Mouse (Mus musculus) myocyte (in vitro differentiated cells): ENCODE results near the gene Olfr1420. TPM values are rescaled to one million over a fixed set of nuclear protein-coding genes. Genes with fewer than 3 reads are reported as not detected.

Experiments used
- H3K27me3 ChIP-seq: one replicate; pipeline ENCODE4 v1.6.1; 2011; ENCODE audit not compliant: control insufficient read depth, insufficient read depth, insufficient read length
- H3K36me3 ChIP-seq: one replicate; pipeline ENCODE4 v1.6.1; 2011; ENCODE audit not compliant: control insufficient read depth, insufficient read depth
- H3K4me2 ChIP-seq: one replicate; pipeline ENCODE4 v1.6.1; 2011; ENCODE audit warnings: low read depth, control low read depth
- H3K4me3 ChIP-seq: one replicate; pipeline ENCODE4 v1.5.1; 2011; ENCODE audit warnings: mild to moderate bottlenecking, control low read depth, moderate library complexity
- H3K79me2 ChIP-seq: one replicate; pipeline ENCODE4 v1.6.1; 2011; ENCODE audit not compliant: control insufficient read depth, insufficient read depth
- H3ac ChIP-seq: one replicate; pipeline ENCODE4 v1.6.1; 2011; ENCODE audit not compliant: control insufficient read depth, insufficient read length
- CEBPB ChIP-seq: IDR thresholded peaks from 2 replicates; pipeline ENCODE4 v1.6.1; 2011; ENCODE audit warnings: mild to moderate bottlenecking, moderate library complexity; ENCODE audit not compliant: poor library complexity, insufficient read depth, severe bottlenecking
- E2F4 ChIP-seq: IDR thresholded peaks from one replicate; pipeline ENCODE4 v1.6.1; 2011; ENCODE audit warnings: mild to moderate bottlenecking, control low read depth, moderate library complexity; ENCODE audit not compliant: insufficient read depth
- MAX ChIP-seq: IDR thresholded peaks from one replicate; pipeline ENCODE4 v1.6.1; 2011; ENCODE audit warnings: low read depth, mild to moderate bottlenecking, control low read depth
- MYOD1 ChIP-seq, 3 experiments: IDR thresholded peaks; one replicate each; pipeline ENCODE4 v1.6.1; 2011; ENCODE audit warnings: control low read depth in 2 of 3, low read depth in 2 of 3, mild to moderate bottlenecking in 2 of 3, moderate library complexity in 1 of 3; ENCODE audit not compliant: insufficient read length in 2 of 3, control insufficient read depth in 1 of 3
- MYOG ChIP-seq, 3 experiments: IDR thresholded peaks; one replicate each; pipeline ENCODE4 v1.6.1; 2011; ENCODE audit warnings: control low read depth in 2 of 3, low read depth in 2 of 3, mild to moderate bottlenecking in 2 of 3; ENCODE audit not compliant: insufficient read length in 2 of 3, control insufficient read depth in 1 of 3, insufficient read depth in 1 of 3
- POLR2A ChIP-seq: IDR thresholded peaks from one replicate; pipeline ENCODE4 v1.6.1; 2011; ENCODE audit warnings: low read depth, mild to moderate bottlenecking, control low read depth, moderate library complexity; ENCODE audit not compliant: insufficient read length
- POLR2AphosphoS2 ChIP-seq: IDR thresholded peaks from one replicate; pipeline ENCODE4 v1.6.1; 2011; ENCODE audit warnings: low read depth, control low read depth; ENCODE audit not compliant: insufficient read length
- REST ChIP-seq: IDR thresholded peaks from one replicate; pipeline ENCODE4 v1.6.1; 2011; ENCODE audit warnings: mild to moderate bottlenecking, control low read depth, moderate library complexity; ENCODE audit not compliant: insufficient read depth, insufficient read length
- SRF ChIP-seq: IDR thresholded peaks from one replicate; pipeline ENCODE4 v1.6.1; 2011; ENCODE audit warnings: low read depth; ENCODE audit not compliant: control insufficient read depth, insufficient read length
- TCF12 ChIP-seq: IDR thresholded peaks from one replicate; pipeline ENCODE4 v1.6.1; 2011; ENCODE audit warnings: mild to moderate bottlenecking, control low read depth; ENCODE audit not compliant: poor library complexity, insufficient read depth, severe bottlenecking
- TCF3 ChIP-seq: IDR thresholded peaks from one replicate; pipeline ENCODE4 v1.6.1; 2011; ENCODE audit warnings: low read depth, control low read depth; ENCODE audit not compliant: insufficient read length
- USF1 ChIP-seq: IDR thresholded peaks from one replicate; pipeline ENCODE4 v1.6.1; 2011; ENCODE audit warnings: low read depth, mild to moderate bottlenecking, control low read depth, moderate library complexity
- polyA plus RNA-seq: library from polyadenylated mRNA; unstranded; fragments of >200 nt; fragmentation: generic; extraction: Trizol; gene quantifications from one replicate; pipeline ENCODE4 v1.2.1, GENCODE M21; 2012; ENCODE audit warnings: missing spikeins

Olfr1420 gene
- polyA plus RNA-seq, 1 experiment = not detected

- H3K4me3 ChIP-seq = peak overlapping the region; percentile 82
- TF ChIP-seq TCF12 (no peak), CEBPB (no peak), MYOD1 (IDR thresholded peaks at IDR 0.05; ENCODE audit: control insufficient read depth in 1 of 3, insufficient read length in 2 of 3, low read depth in 2 of 3) (no peak), REST (no peak), TCF3 (no peak), POLR2A (no peak), POLR2AphosphoS2 (no peak), USF1 (no peak), MAX (no peak), MYOG (IDR thresholded peaks at IDR 0.05; ENCODE audit: control insufficient read depth in 1 of 3, insufficient read depth in 1 of 3, insufficient read length in 2 of 3, low read depth in 2 of 3) (no peak), E2F4 (no peak), SRF (no peak)
- peak overlapping the region; percentile 76 for H3ac ChIP-seq
- peaks cover 35% of the 10 kb centered on the region for H3K79me2 ChIP-seq
- no peaks in the 10 kb centered on the region for H3K27me3 ChIP-seq
- H3K36me3 ChIP-seq = peaks cover 7% of the 10 kb centered on the region
- H3K4me2 ChIP-seq = peak overlapping the region; percentile 94
These were observed 24.7 kb downstream of the Olfr1420 start for GRCm38 (mm10) chr19:11911021-11911420.

- H3K79me2 ChIP-seq = peaks cover 41% of the 10 kb centered on the region
- H3K4me2 ChIP-seq = peak overlapping the region; percentile 94
- peak overlapping the region; percentile 82 for H3K4me3 ChIP-seq
- H3K36me3 ChIP-seq = peaks cover 10% of the 10 kb centered on the region
- no peaks in the 10 kb centered on the region for H3K27me3 ChIP-seq
- H3ac ChIP-seq = peak overlapping the region; percentile 76
- no peak for TF ChIP-seq TCF3
- no peak for TF ChIP-seq MAX
- peak; percentile 27 for TF ChIP-seq POLR2A
- TF ChIP-seq SRF = no peak
These were observed 25.2 kb downstream of the Olfr1420 start for GRCm38 (mm10) chr19:11911603-11912002.

- TF ChIP-seq TCF3 = no peak
- TF ChIP-seq MAX = no peak
- TF ChIP-seq SRF = peak; percentile 25
- TF ChIP-seq MYOG (IDR thresholded peaks at IDR 0.05; ENCODE audit: control insufficient read depth in 1 of 3, insufficient read depth in 1 of 3, insufficient read length in 2 of 3, low read depth in 2 of 3) = peak; percentile 66 to 92 (median 88)
- peak; percentile 26 for TF ChIP-seq TCF12
- TF ChIP-seq USF1 = peak; percentile 71
- peak; percentile 12 for TF ChIP-seq POLR2AphosphoS2
- TF ChIP-seq CEBPB = no peak
- peak; percentile 72 for TF ChIP-seq POLR2A
- TF ChIP-seq MYOD1 (IDR thresholded peaks at IDR 0.05; ENCODE audit: control insufficient read depth in 1 of 3, insufficient read length in 2 of 3, low read depth in 2 of 3) = peak in 2 of 3 experiments; percentile 91 to 96
- no peak for TF ChIP-seq E2F4
- TF ChIP-seq REST = no peak
- peaks cover 45% of the 10 kb centered on the region for H3K79me2 ChIP-seq
- H3K27me3 ChIP-seq = no peaks in the 10 kb centered on the region
- H3K4me2 ChIP-seq = peak within 1 kb of the TSS; percentile 94
- peaks cover 10% of the 10 kb centered on the region for H3K36me3 ChIP-seq
- peak within 1 kb of the TSS; percentile 76 for H3ac ChIP-seq
- peak within 1 kb of the TSS; percentile 82 for H3K4me3 ChIP-seq
These were observed 25.7 kb downstream of the Olfr1420 start, which contains the start of gene Patl1 for GRCm38 (mm10) chr19:11912037-11912532. Gene Patl1, plus strand, starts transcription at chr19:11912399.

GRCm38 (mm10) chr19:11912533-11913121, 26.3 kb downstream of the Olfr1420 start:
- H3K27me3 ChIP-seq = no peaks in the 10 kb centered on the region
- peak overlapping the region; percentile 82 for H3K4me3 ChIP-seq
- peak overlapping the region; percentile 93 for H3K4me2 ChIP-seq
- peaks cover 10% of the 10 kb centered on the region for H3K36me3 ChIP-seq
- TF ChIP-seq MYOD1 (IDR thresholded peaks at IDR 0.05; ENCODE audit: control insufficient read depth in 1 of 3, insufficient read length in 2 of 3, low read depth in 2 of 3) (peak in 2 of 3 experiments; percentile 2 to 17), MAX (no peak)
- peak overlapping the region; percentile 76 for H3ac ChIP-seq
- H3K79me2 ChIP-seq = peaks cover 49% of the 10 kb centered on the region

- no peaks in the 10 kb centered on the region for H3K27me3 ChIP-seq
- no peak overlapping the region for H3K4me2 ChIP-seq
- TF ChIP-seq POLR2AphosphoS2 (no peak), REST (no peak), MAX (no peak), E2F4 (no peak), MYOG (IDR thresholded peaks at IDR 0.05; ENCODE audit: control insufficient read depth in 1 of 3, insufficient read depth in 1 of 3, insufficient read length in 2 of 3, low read depth in 2 of 3) (no peak), TCF3 (no peak), TCF12 (no peak), CEBPB (no peak), MYOD1 (IDR thresholded peaks at IDR 0.05; ENCODE audit: control insufficient read depth in 1 of 3, insufficient read length in 2 of 3, low read depth in 2 of 3) (no peak), USF1 (no peak), SRF (no peak)
- H3ac ChIP-seq = no peak overlapping the region
- peaks cover 14% of the 10 kb centered on the region for H3K36me3 ChIP-seq
- no peak overlapping the region for H3K4me3 ChIP-seq
- H3K79me2 ChIP-seq = peaks cover 65% of the 10 kb centered on the region
These were observed 29.4 kb downstream of the Olfr1420 start for GRCm38 (mm10) chr19:11915804-11916203.
